Mouse (Mus musculus): ENCODE measurements around the gene Mrgpre. TPM values are rescaled to one million over a fixed set of nuclear protein-coding genes. Genes with fewer than 3 reads are reported as not detected.

Mrgpre gene
- polyA plus RNA-seq, 1 experiment from 2014 or later: 2.3 TPM

GRCm38 (mm10) chr7:143769461-143769860 is 14.8 kb downstream of the Mrgpre start:
- Histone ChIP-seq H3K36me3 (ENCODE audit: control insufficient read depth, insufficient read depth, low read length) (no peaks in the 10 kb centered on the region), H3K4me2 (ENCODE audit: low read length) (no peak overlapping the region), H3K4me3 (ENCODE audit: control insufficient read depth in 1 of 2, insufficient read depth in 1 of 2, low read depth in 1 of 2, low read length in 2 of 2) (no peak overlapping the region), H3K9me3 (ENCODE audit: control insufficient read depth, low read length) (no peaks in the 10 kb centered on the region), H3K27ac (replicated peaks in 1 of 2; ENCODE audit: control insufficient read depth in 1 of 2, insufficient read depth in 1 of 2, low read depth in 2 of 2, low read length in 2 of 2) (no peak overlapping the region), H3K27me3 (ENCODE audit: control insufficient read depth, insufficient read depth, low read length) (peaks cover 25% of the 10 kb centered on the region), H3K9ac (ENCODE audit: low read length) (no peak overlapping the region), H3K4me1 (ENCODE audit: control insufficient read depth in 2 of 2, insufficient read depth in 2 of 2, low read length in 2 of 2) (no peaks in the 10 kb centered on the region)
- 51% methylated on average over 1 of the region's 1 CpGs for WGBS
- ATAC-seq (ENCODE audit: insufficient number of reproducible peaks, insufficient read depth, low FRiP score, low read depth): no peak

- H3K27ac ChIP-seq (replicated peaks in 1 of 2; ENCODE audit: control insufficient read depth in 1 of 2, insufficient read depth in 1 of 2, low read depth in 2 of 2, low read length in 2 of 2): no peak overlapping the region
- no peak for ATAC-seq (ENCODE audit: insufficient number of reproducible peaks, insufficient read depth, low FRiP score, low read depth)
Observed at GRCm38 (mm10) chr7:143768267-143768666, 16.0 kb downstream of the Mrgpre start.

GRCm38 (mm10) chr7:143766893-143767292 is 17.4 kb downstream of the Mrgpre start, which contains the start of gene Mrgprg:
Mrgprg (minus strand) TSS chr7:143766993.
- Histone ChIP-seq H3K27me3 (ENCODE audit: control insufficient read depth, insufficient read depth, low read length) (peaks cover 34% of the 10 kb centered on the region), H3K27ac (replicated peaks in 1 of 2; ENCODE audit: control insufficient read depth in 1 of 2, insufficient read depth in 1 of 2, low read depth in 2 of 2, low read length in 2 of 2) (no peak within 1 kb of the TSS), H3K4me1 (ENCODE audit: control insufficient read depth in 2 of 2, insufficient read depth in 2 of 2, low read length in 2 of 2) (no peaks in the 10 kb centered on the region), H3K4me3 (ENCODE audit: control insufficient read depth in 1 of 2, insufficient read depth in 1 of 2, low read depth in 1 of 2, low read length in 2 of 2) (no peak within 1 kb of the TSS), H3K36me3 (ENCODE audit: control insufficient read depth, insufficient read depth, low read length) (no peaks in the 10 kb centered on the region), H3K9ac (ENCODE audit: low read length) (no peak within 1 kb of the TSS), H3K9me3 (ENCODE audit: control insufficient read depth, low read length) (no peaks in the 10 kb centered on the region), H3K4me2 (ENCODE audit: low read length) (no peak within 1 kb of the TSS)
- no peak for ATAC-seq (ENCODE audit: insufficient number of reproducible peaks, insufficient read depth, low FRiP score, low read depth)
- WGBS: 42% methylated on average over 6 of the region's 6 CpGs

More at GRCm38 (mm10) chr7:143768267-143768666, 16.0 kb downstream of the Mrgpre start:
- no peak overlapping the region for H3K4me2 ChIP-seq (ENCODE audit: low read length)
- H3K36me3 ChIP-seq (ENCODE audit: control insufficient read depth, insufficient read depth, low read length): no peaks in the 10 kb centered on the region
- no peak overlapping the region for H3K9ac ChIP-seq (ENCODE audit: low read length)
- WGBS: 70% methylated on average over 6 of the region's 6 CpGs
- no peak overlapping the region for H3K4me3 ChIP-seq (ENCODE audit: control insufficient read depth in 1 of 2, insufficient read depth in 1 of 2, low read depth in 1 of 2, low read length in 2 of 2)
- H3K27me3 ChIP-seq (ENCODE audit: control insufficient read depth, insufficient read depth, low read length): peaks cover 30% of the 10 kb centered on the region
- no peaks in the 10 kb centered on the region for H3K4me1 ChIP-seq (ENCODE audit: control insufficient read depth in 2 of 2, insufficient read depth in 2 of 2, low read length in 2 of 2)
- H3K9me3 ChIP-seq (ENCODE audit: control insufficient read depth, low read length): no peaks in the 10 kb centered on the region

- no peak for ATAC-seq (ENCODE audit: insufficient number of reproducible peaks, insufficient read depth, low FRiP score, low read depth)
- Histone ChIP-seq H3K4me2 (ENCODE audit: low read length) (no peak overlapping the region), H3K36me3 (ENCODE audit: control insufficient read depth, insufficient read depth, low read length) (no peaks in the 10 kb centered on the region), H3K9me3 (ENCODE audit: control insufficient read depth, low read length) (no peaks in the 10 kb centered on the region), H3K4me3 (ENCODE audit: control insufficient read depth in 1 of 2, insufficient read depth in 1 of 2, low read depth in 1 of 2, low read length in 2 of 2) (no peak overlapping the region), H3K4me1 (ENCODE audit: control insufficient read depth in 2 of 2, insufficient read depth in 2 of 2, low read length in 2 of 2) (no peaks in the 10 kb centered on the region), H3K27ac (replicated peaks in 1 of 2; ENCODE audit: control insufficient read depth in 1 of 2, insufficient read depth in 1 of 2, low read depth in 2 of 2, low read length in 2 of 2) (no peak overlapping the region), H3K9ac (ENCODE audit: low read length) (no peak overlapping the region), H3K27me3 (ENCODE audit: control insufficient read depth, insufficient read depth, low read length) (peaks cover 34% of the 10 kb centered on the region)
- WGBS: 69% methylated on average over 19 of the region's 19 CpGs
Observed at GRCm38 (mm10) chr7:143764876-143765530, 19.3 kb downstream of the Mrgpre start.

- H3K27ac ChIP-seq (replicated peaks in 1 of 2; ENCODE audit: control insufficient read depth in 1 of 2, insufficient read depth in 1 of 2, low read depth in 2 of 2, low read length in 2 of 2): no peak overlapping the region
Observed at GRCm38 (mm10) chr7:143763794-143764193, 20.5 kb downstream of the Mrgpre start.

GRCm38 (mm10) chr7:143758956-143759355 is 25.3 kb downstream of the Mrgpre start:
- H3K4me3 ChIP-seq (ENCODE audit: control insufficient read depth in 1 of 2, insufficient read depth in 1 of 2, low read depth in 1 of 2, low read length in 2 of 2): no peak overlapping the region
- no peak overlapping the region for H3K27ac ChIP-seq (replicated peaks in 1 of 2; ENCODE audit: control insufficient read depth in 1 of 2, insufficient read depth in 1 of 2, low read depth in 2 of 2, low read length in 2 of 2)
- H3K36me3 ChIP-seq (ENCODE audit: control insufficient read depth, insufficient read depth, low read length): no peaks in the 10 kb centered on the region
- H3K4me2 ChIP-seq (ENCODE audit: low read length): no peak overlapping the region
- H3K27me3 ChIP-seq (ENCODE audit: control insufficient read depth, insufficient read depth, low read length): peaks cover 33% of the 10 kb centered on the region
- H3K9me3 ChIP-seq (ENCODE audit: control insufficient read depth, low read length): no peaks in the 10 kb centered on the region
- peaks cover 4 to 10% of the 10 kb centered on the region in 2 experiments; a peak in 2 of 4 replicates for H3K4me1 ChIP-seq (ENCODE audit: control insufficient read depth in 2 of 2, insufficient read depth in 2 of 2, low read length in 2 of 2)
- 56% methylated on average over 3 of the region's 3 CpGs for WGBS
- no peak for ATAC-seq (ENCODE audit: insufficient number of reproducible peaks, insufficient read depth, low FRiP score, low read depth)
- H3K9ac ChIP-seq (ENCODE audit: low read length): no peak overlapping the region

More at GRCm38 (mm10) chr7:143763794-143764193, 20.5 kb downstream of the Mrgpre start:
- no peak for ATAC-seq (ENCODE audit: insufficient number of reproducible peaks, insufficient read depth, low FRiP score, low read depth)
- Histone ChIP-seq H3K4me2 (ENCODE audit: low read length) (no peak overlapping the region), H3K9ac (ENCODE audit: low read length) (no peak overlapping the region), H3K4me3 (ENCODE audit: control insufficient read depth in 1 of 2, insufficient read depth in 1 of 2, low read depth in 1 of 2, low read length in 2 of 2) (no peak overlapping the region), H3K27me3 (ENCODE audit: control insufficient read depth, insufficient read depth, low read length) (peaks cover 34% of the 10 kb centered on the region), H3K4me1 (ENCODE audit: control insufficient read depth in 2 of 2, insufficient read depth in 2 of 2, low read length in 2 of 2) (no peaks in the 10 kb centered on the region), H3K9me3 (ENCODE audit: control insufficient read depth, low read length) (no peaks in the 10 kb centered on the region), H3K36me3 (ENCODE audit: control insufficient read depth, insufficient read depth, low read length) (no peaks in the 10 kb centered on the region)
- 17% methylated on average over 3 of the region's 3 CpGs for WGBS

GRCm38 (mm10) chr7:143757696-143758095 is 26.6 kb downstream of the Mrgpre start:
- no peak overlapping the region for H3K9ac ChIP-seq (ENCODE audit: low read length)
- peaks cover 7 to 10% of the 10 kb centered on the region in 2 experiments; a peak in 2 of 4 replicates for H3K4me1 ChIP-seq (ENCODE audit: control insufficient read depth in 2 of 2, insufficient read depth in 2 of 2, low read length in 2 of 2)
- H3K4me2 ChIP-seq (ENCODE audit: low read length): peak overlapping the region; percentile 79; the same call in 1 of the 2 replicates
- H3K9me3 ChIP-seq (ENCODE audit: control insufficient read depth, low read length): no peaks in the 10 kb centered on the region
- ATAC-seq (ENCODE audit: insufficient number of reproducible peaks, insufficient read depth, low FRiP score, low read depth): no peak
- H3K27me3 ChIP-seq (ENCODE audit: control insufficient read depth, insufficient read depth, low read length): peaks cover 31% of the 10 kb centered on the region
- H3K27ac ChIP-seq (replicated peaks in 1 of 2; ENCODE audit: control insufficient read depth in 1 of 2, insufficient read depth in 1 of 2, low read depth in 2 of 2, low read length in 2 of 2): no peak overlapping the region
- H3K36me3 ChIP-seq (ENCODE audit: control insufficient read depth, insufficient read depth, low read length): no peaks in the 10 kb centered on the region
- 54% methylated on average over 3 of the region's 3 CpGs for WGBS
- H3K4me3 ChIP-seq (ENCODE audit: control insufficient read depth in 1 of 2, insufficient read depth in 1 of 2, low read depth in 1 of 2, low read length in 2 of 2): no peak overlapping the region

- peaks cover 28% of the 10 kb centered on the region for H3K27me3 ChIP-seq (ENCODE audit: control insufficient read depth, insufficient read depth, low read length)
- no peaks in the 10 kb centered on the region for H3K36me3 ChIP-seq (ENCODE audit: control insufficient read depth, insufficient read depth, low read length)
- H3K4me1 ChIP-seq (ENCODE audit: control insufficient read depth in 2 of 2, insufficient read depth in 2 of 2, low read length in 2 of 2): peaks cover 12% of the 10 kb centered on the region in 2 experiments; a peak in 3 of 4 replicates
- H3K9ac ChIP-seq (ENCODE audit: low read length): peak overlapping the region; percentile 48
- no peak overlapping the region for H3K27ac ChIP-seq (replicated peaks in 1 of 2; ENCODE audit: control insufficient read depth in 1 of 2, insufficient read depth in 1 of 2, low read depth in 2 of 2, low read length in 2 of 2)
- H3K4me2 ChIP-seq (ENCODE audit: low read length): peak overlapping the region; percentile 79
- no peaks in the 10 kb centered on the region for H3K9me3 ChIP-seq (ENCODE audit: control insufficient read depth, low read length)
- peak overlapping the region; percentile 28 to 37 for H3K4me3 ChIP-seq (ENCODE audit: control insufficient read depth in 1 of 2, insufficient read depth in 1 of 2, low read depth in 1 of 2, low read length in 2 of 2)
- ATAC-seq (ENCODE audit: insufficient number of reproducible peaks, insufficient read depth, low FRiP score, low read depth): peak; percentile 77
- under 1% methylated on average over 15 of the region's 15 CpGs for WGBS
Observed at GRCm38 (mm10) chr7:143757027-143757390, 27.3 kb downstream of the Mrgpre start.

Data from heart, embryonic 14.5 days (tissue).